Mouse (Mus musculus) kidney, postnatal 36 days (tissue): ENCODE measurements at regions not wholly inside any gene's neighbourhood (a gene's known extent, or its start where the extent isn't known, plus 50 kb on each side); places are given as distances from the start of the nearest gene placed in this dataset.
"Not testable (repeated sequence)": the region's sequence is repeated elsewhere in the genome, so short reads cannot be mapped to it uniquely, and the experiment has no call there.

Experiments used
- DNase-seq, 2 experiments: peaks; one replicate each; pipeline ENCODE4 v3.0.0; 2021 to 2022; ENCODE audit warnings: mixed read lengths in 2 of 2

GRCm38 (mm10) chr11:12589757-12590373, 125.1 kb upstream of the Cobl start:
- DNase-seq = no peak

GRCm38 (mm10) chr11:12584851-12585680, 120.3 kb upstream of the Cobl start:
- DNase-seq = not testable (repeated sequence)

GRCm38 (mm10) chr11:12578999-12579576, 114.3 kb upstream of the Cobl start:
- DNase-seq = peak in 1 of 2 experiments; percentile 60

- DNase-seq = no peak
These were observed 94.9 kb upstream of the Cobl start for GRCm38 (mm10) chr11:12559663-12560062.

GRCm38 (mm10) chr11:12558995-12559633, 94.4 kb upstream of the Cobl start:
- DNase-seq = peak; percentile 32 to 36

- no peak for DNase-seq
These were observed 93.4 kb upstream of the Cobl start for GRCm38 (mm10) chr11:12558176-12558575.

- DNase-seq = no peak
These were observed 81.0 kb upstream of the Cobl start for GRCm38 (mm10) chr11:12545771-12546170.

- DNase-seq = peak in 1 of 2 experiments; percentile 6
These were observed 78.3 kb upstream of the Cobl start for GRCm38 (mm10) chr11:12543042-12543441.

- peak; percentile 13 to 54 for DNase-seq
These were observed 75.6 kb upstream of the Cobl start for GRCm38 (mm10) chr11:12540333-12540870.

- DNase-seq = peak in 1 of 2 experiments; percentile 17
These were observed 70.3 kb upstream of the Cobl start for GRCm38 (mm10) chr11:12535063-12535462.

GRCm38 (mm10) chr11:12532288-12532687, 67.5 kb upstream of the Cobl start:
- peak; percentile 52 to 83 for DNase-seq

GRCm38 (mm10) chr11:12522063-12522462, 57.3 kb upstream of the Cobl start:
- not testable (repeated sequence) for DNase-seq

GRCm38 (mm10) chr11:12521286-12521685, 56.5 kb upstream of the Cobl start:
- peak; percentile 13 to 23 for DNase-seq

- peak in 1 of 2 experiments; percentile 8 for DNase-seq
These were observed 51.6 kb upstream of the Cobl start for GRCm38 (mm10) chr11:12516374-12516773.
